Comparison of ENCODE assay signal across 7 mouse cellular contexts in genomic region chr1:171256937-171257548, GRCm38 (mm10). TPM values are rescaled to one million over a fixed set of nuclear protein-coding genes. Genes with fewer than 3 reads are reported as not detected.
A peak's percentile ranks its signal among the peaks of the same experiment; 100 is the strongest.
DNase-seq lines count a peak whose midpoint lies in the region; ATAC-seq lines count a peak whose summit lies in the region.

No protein-coding gene starts in this region.

- no peak for ATAC-seq in liver, embryonic 12.5 days
- peak; percentile 55 for ATAC-seq in neutrophil, adult 5-6 weeks (ENCODE audit: extremely low read depth, insufficient number of reproducible peaks, low FRiP score, poor library complexity, severe bottlenecking)

- 48% methylated on average over 15 of the region's 15 CpGs for WGBS in liver, embryonic 12.5 days (ENCODE audit: insufficient replicate concordance)

- H3K9ac ChIP-seq in liver, embryonic 12.5 days, result no peak overlapping the region

- H3K27ac ChIP-seq in liver, embryonic 12.5 days, result no peak overlapping the region

- H3K4me2 ChIP-seq in liver, embryonic 12.5 days, result peak overlapping the region; percentile 18; the same call in 1 of the 2 replicates

- H3K36me3 ChIP-seq in liver, embryonic 12.5 days, result no peaks in the 10 kb centered on the region

- intact Hi-C loops in heart, postnatal 36 days (cut with DNase I), result loop anchor here (2.0 kb wide), 2 partner anchors 34 to 146 kb away; partner anchors contain the start of gene Tomm40l

- H3K4me1 ChIP-seq in liver, embryonic 12.5 days, result peaks cover 33% of the 10 kb centered on the region

- DNase-seq in ovary, postnatal 36 days (ENCODE audit: low spot score), result peak; percentile 44
- no peak for DNase-seq in ovary, adult 18-20 months (ENCODE audit: low spot score)
- DNase-seq in T-cell, adult 2 months (ENCODE audit: low spot score), result peak; percentile 58
- DNase-seq in embryo, embryonic 10.5 days (ENCODE audit: low spot score), result peak; percentile 87
- DNase-seq in heart, postnatal 36 days, result peak; percentile 67 to 68

- H3K27me3 ChIP-seq in liver, embryonic 12.5 days (replicated peaks), result peaks cover 65% of the 10 kb centered on the region

- H3K4me3 ChIP-seq in liver, embryonic 12.5 days, result no peak overlapping the region

- H3K9me3 ChIP-seq in liver, embryonic 12.5 days (replicated peaks), result no peaks in the 10 kb centered on the region

RNA-seq across cellular contexts. Expression of gene Ndufs2, which starts 5.9 kb away (rescaled TPM):
- total RNA-seq in heart, postnatal 36 days (2021), result 1,000 to 10,000 TPM; 1,421 to 1,530 TPM
- 160 and 167 TPM in 2 replicates for polyA plus RNA-seq in liver, embryonic 12.5 days (2016; fragmentation: Nextera tagmentation; extraction: Ambion mirVana)
- 150 and 174 TPM in 2 replicates for total RNA-seq in neutrophil, adult 5-6 weeks (2017)

RNA-seq across cellular contexts. Expression of gene Adamts4, which starts 6.8 kb away (rescaled TPM):
- total RNA-seq in heart, postnatal 36 days (2021), result under 1 TPM; 0.50 to 0.92 TPM
- polyA plus RNA-seq in liver, embryonic 12.5 days (2016; fragmentation: Nextera tagmentation; extraction: Ambion mirVana), result 0.61 and 0.72 TPM in 2 replicates
- 0.12 TPM in 1 of 2 replicates, not detected in the other for total RNA-seq in neutrophil, adult 5-6 weeks (2017)

RNA-seq across cellular contexts. Expression of gene B4galt3, which starts 13.1 kb away (rescaled TPM):
- total RNA-seq in heart, postnatal 36 days (2021), result 10 to 100 TPM; 14.5 to 19.7 TPM
- polyA plus RNA-seq in liver, embryonic 12.5 days (2016; fragmentation: Nextera tagmentation; extraction: Ambion mirVana), result 29.9 and 35.8 TPM in 2 replicates
- total RNA-seq in neutrophil, adult 5-6 weeks (2017), result 116 and 144 TPM in 2 replicates

RNA-seq across cellular contexts. Expression of gene Fcer1g, which starts 22.9 kb away (rescaled TPM):
- total RNA-seq in heart, postnatal 36 days (2021), result 10 to 100 TPM; 13.3 to 16.3 TPM
- polyA plus RNA-seq in liver, embryonic 12.5 days (2016; fragmentation: Nextera tagmentation; extraction: Ambion mirVana), result 55.8 and 60.7 TPM in 2 replicates
- total RNA-seq in neutrophil, adult 5-6 weeks (2017), result 410 and 425 TPM in 2 replicates

RNA-seq across cellular contexts. Expression of gene Ppox, which starts 23.9 kb away (rescaled TPM):
- total RNA-seq in heart, postnatal 36 days (2021), result 10 to 100 TPM; 13.2 to 14.2 TPM
- polyA plus RNA-seq in liver, embryonic 12.5 days (2016; fragmentation: Nextera tagmentation; extraction: Ambion mirVana), result 199 and 207 TPM in 2 replicates
- total RNA-seq in neutrophil, adult 5-6 weeks (2017), result 48.4 and 57.0 TPM in 2 replicates
